Mouse (Mus musculus) monocyte, adult 5-6 weeks (primary cell): ENCODE data around the gene Krt80. TPM values are rescaled to one million over a fixed set of nuclear protein-coding genes. Genes with fewer than 3 reads are reported as not detected.
"Not testable (repeated sequence)": the region's sequence is repeated elsewhere in the genome, so short reads cannot be mapped to it uniquely, and the experiment has no call there.

Experiments
- ATAC-seq: fragments of 153-309, 156-312 bp; replicated peaks from 2 replicates; pipeline ENCODE4 v1.8.0; 2017; ENCODE audit warnings: mild to moderate bottlenecking; ENCODE audit not compliant: low TSS enrichment, insufficient number of reproducible peaks, severe bottlenecking, poor library complexity, low FRiP score
- total RNA-seq: library from RNA; stranded (forward); fragments of 200-1000, 200-491, 200-594 nt; gene quantifications from 3 replicates; pipeline ENCODE4 v1.2.3, GENCODE M21; 2017

Krt80 gene
- total RNA-seq, 1 experiment from 2014 or later = 124 TPM

DNA sequence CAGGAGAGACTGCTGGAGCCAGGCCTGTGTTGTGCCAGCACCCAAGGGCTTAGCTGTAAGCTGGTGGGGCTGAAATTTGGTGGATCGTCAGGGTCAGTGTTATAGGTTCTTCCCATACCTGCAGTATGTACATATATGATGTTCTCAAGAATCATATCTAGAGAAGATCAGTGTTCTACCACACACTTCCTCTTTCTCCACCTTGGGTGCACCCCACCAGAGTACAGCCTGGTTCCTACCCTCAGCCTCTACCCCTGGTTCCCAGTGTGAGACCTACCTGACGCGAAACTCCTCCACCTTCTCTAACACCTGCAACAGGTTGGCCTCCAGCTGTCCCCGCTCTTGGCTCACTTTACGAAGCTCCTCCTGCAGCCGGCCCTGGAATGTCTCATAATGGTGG is 6.0 kb downstream of the Krt80 start:
- ATAC-seq = no peak

DNA sequence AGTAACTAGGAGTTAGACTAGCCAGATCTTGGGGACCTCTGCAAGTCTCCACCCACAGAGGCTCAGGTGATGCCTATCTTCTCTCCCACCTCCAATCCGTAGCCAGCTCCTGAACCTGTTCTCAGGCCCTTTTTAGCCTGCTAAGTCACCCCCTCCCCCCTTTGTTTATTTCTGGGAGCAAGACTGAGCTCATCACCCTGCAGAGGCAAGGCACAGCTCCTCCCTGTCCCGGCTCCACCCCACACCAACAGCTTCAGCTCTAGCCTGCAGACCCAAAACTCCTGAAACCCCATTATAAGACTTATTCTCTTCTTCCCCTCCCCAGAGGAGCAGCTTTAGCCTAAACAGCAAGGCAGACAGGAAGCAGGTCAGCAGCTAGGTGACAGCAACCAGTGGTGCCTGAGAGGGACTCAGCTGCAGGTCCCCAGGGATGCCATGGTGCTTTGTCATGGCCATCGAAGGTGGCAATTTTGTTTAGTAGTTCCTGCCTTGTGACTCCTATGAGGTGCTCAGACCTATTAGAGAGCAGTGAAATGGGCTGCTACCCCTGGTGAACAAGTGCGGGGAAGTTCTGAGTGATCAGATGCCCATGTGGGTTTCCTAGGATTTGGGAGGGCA is 7.5 kb downstream of the Krt80 start:
- no peak for ATAC-seq

DNA sequence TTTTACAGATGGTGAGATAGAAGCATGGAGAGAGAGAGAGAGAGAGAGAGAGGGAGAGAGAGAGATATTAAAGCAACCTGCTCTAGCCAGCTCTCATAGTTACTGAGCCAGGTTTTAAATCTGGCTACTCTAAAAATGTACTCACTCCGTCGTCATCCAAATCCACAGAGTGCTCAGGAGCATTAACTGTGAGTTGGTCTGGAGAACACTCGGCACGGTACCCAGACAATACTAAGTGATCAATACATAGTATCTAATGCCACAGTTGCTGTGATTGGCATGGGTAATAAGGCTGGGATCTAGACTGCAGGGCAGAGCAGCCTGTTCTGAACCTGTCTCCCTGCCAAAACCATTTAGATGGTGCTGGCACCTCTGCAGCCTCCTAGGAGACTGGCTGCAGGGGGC is 14.6 kb downstream of the Krt80 start:
- no peak for ATAC-seq

DNA sequence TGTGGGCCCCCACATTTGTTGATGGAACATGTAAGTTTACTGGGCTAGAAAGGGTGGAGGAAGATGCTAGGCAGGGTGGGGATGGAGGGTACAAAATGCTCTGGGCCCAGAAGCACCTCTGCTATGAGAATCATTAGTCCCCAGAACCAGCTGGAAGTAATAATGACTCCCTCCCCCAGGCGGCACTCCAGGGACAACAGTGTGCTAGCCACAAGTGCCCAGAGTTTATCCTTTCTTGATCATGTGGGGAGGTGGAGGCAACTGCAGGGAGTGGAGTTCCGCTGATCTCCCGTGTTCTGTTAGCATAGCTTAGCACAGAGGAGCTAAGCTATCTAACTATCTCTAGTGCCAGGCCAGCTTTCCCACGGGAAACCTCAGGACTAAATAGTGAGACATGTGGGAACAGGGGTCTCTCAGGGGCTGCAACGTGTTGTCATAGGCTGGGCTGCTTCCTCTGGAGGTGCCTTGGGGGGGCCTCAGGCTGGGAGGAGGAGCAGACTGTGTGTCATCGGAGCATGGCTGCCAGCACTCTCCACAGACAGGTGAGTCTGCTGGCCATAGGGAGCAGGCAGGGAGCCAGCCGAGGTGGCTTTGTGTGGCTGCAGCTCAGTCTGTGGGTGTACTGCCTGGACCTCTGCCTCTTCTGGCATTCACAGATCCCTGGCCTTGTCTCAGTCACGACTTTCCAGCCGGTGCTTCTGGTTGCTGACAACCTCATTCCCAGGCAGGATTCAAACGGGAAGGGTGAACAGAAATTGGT is 17.1 kb downstream of the Krt80 start:
- no peak for ATAC-seq

DNA sequence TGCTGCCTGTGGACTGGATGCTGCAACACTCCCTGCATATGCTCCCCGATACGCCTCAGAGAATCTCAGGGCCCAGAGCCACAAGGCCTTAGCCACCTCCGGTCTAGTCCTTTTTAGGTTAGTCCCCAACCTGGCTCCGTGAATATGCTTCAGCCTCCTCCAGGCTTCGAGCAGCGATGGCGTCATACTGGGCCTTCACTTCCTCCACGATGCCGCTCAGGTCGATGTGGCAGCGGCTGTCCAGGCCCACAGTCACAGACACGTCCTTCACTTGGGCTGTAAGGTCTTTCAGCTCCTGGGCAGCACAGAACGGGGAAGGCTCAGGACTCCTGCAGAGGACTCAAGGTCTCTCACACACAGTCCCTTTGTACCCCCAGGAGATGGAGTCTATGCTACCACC is 17.9 kb downstream of the Krt80 start:
- ATAC-seq = no peak

DNA sequence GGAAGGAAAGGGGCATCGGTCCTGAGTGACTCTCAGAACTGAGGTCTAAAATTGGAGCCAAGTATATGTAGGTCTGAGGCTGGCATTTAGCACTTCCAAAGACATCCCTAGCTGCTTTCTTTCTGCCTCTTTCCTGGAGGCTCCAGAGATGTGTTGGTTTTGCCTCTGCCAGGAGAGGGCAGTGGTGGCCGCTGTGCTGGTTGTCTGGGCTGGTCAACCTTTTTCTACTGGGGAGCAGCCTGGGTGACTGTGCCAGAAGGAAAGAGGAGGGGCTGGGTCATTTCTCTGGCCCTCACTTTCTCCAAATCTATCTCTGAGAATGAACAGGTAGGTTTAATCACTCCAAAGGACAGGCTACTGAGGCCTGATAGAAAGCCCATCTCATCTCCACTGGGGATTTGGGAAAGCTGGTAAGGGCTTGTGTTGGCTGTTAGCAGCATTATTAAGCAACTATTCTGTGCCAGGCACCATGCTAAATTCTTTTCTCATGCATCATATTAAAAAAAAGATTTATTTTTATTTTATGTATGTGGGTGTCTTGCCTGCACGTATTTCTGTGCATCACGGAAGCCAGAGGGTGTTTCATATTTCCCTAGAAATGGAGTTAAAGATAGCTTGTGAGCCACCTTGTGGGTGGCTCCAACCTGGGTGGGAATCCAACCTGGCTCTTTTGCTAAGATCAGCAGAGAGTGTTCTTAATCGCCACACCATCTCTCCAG is 28.0 kb downstream of the Krt80 start:
- peak; percentile 46 for ATAC-seq

DNA sequence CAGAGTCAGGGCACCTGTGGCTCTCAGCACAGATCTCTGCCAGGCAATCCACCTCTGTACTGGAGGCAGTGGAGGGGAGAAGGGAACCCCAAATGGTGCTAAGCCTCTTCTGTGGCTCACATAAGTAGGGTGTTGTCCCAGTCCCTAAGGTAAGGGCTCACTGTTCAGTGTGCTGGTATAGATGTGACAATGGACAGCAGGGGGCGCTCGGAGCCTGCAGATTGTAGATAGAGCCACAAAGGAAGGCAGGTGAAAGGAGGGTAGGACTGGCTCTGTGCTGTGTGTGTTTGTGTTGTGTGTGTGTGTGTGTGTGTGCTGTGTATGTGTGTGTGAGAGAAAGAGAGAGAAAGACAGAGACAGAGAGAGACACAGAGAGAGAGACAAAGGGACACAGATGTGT is 30.4 kb downstream of the Krt80 start:
- peak; percentile 72 for ATAC-seq

DNA sequence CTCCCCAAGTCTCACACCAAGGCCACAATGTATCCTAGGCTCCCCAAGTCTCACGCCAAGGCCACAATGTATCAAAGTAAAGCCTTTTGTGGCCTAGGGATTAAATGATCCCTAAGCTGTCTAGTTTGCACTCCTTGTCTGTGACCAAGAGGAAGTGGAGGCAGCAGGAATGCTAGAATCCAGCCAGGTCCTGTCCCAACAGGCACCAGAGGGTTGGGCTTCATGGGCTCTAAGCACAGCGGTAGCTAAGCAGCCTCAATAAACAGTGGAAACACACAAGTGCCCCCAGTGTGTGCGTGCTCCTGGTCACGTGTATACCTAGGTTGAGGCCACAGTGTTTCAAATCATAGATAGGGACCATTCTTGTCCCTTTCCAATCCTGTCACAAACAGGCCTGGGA is 31.6 kb downstream of the Krt80 start:
- no peak for ATAC-seq

DNA sequence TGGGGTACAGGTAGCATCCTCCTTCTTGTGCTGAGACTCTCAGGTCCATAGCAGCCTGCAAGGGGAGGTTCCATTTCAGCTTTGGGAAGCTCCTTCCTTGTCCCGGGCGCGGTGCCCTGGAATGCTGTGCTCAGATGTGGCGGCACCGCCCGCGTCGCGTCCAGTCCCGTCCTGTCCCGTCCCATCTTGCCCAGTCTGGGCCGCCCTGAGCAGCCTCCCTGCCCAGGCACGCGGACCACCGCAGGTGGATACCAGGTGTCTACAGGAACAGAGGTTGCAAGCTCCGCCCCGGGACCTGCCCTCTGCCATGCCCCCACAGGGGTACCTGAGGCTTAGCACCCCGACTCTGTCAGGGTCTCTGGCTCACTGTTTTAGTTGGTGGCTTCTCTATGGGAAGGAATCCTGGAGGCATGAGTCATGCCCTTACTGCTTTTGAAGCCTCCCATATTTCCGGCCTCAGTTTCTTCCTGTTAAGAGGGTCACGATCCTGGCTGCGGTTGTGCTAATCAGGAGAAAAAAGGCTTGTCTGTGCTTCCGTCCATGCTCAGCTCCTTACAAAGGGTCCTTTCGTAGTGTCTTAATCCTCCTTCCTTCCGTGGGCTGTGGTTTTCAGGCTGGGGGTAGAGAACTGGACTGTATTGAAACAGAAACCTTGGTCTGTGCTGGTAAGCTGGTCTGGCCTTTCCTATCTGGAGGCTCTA is 33.3 kb downstream of the Krt80 start:
- no peak for ATAC-seq

DNA sequence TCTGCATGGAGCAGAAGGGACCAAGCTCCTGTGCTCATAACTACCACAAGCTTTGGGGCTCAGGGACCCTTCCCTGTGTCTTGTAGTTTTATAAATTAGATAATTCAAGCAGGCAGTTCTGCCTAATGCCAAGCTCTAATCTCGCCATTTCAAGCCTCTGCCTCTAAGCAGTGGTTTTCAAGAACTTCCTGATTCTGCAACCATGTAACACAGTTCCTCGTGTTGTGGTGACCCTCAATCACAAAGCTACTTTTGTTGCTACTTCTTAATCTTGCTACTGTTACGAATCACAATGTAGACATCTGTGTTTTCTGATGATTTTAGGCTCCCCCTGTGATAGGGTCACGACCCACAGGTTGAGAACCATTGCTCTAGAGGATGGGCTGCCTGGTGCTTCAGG is 36.3 kb downstream of the Krt80 start:
- ATAC-seq = no peak

DNA sequence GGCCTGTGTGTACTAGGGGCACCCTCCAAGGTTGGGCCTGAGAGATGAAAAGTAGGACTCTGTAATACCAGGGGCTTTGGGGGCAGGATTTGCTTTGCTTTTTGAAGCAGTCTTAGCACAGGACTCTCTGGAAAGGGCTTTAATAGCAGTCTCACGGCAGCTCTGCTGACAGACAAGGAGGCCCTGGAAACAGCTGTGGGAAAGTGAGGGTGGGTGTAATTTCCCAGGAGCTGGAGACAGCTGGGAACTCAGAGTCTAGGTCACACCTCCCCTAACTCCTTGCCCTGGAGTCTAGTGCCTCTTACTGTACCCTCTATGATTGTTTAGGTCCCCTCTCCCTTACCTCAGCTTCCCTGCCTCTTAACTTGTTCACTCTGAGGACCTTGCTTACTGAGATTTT is 36.8 kb downstream of the Krt80 start:
- no peak for ATAC-seq

DNA sequence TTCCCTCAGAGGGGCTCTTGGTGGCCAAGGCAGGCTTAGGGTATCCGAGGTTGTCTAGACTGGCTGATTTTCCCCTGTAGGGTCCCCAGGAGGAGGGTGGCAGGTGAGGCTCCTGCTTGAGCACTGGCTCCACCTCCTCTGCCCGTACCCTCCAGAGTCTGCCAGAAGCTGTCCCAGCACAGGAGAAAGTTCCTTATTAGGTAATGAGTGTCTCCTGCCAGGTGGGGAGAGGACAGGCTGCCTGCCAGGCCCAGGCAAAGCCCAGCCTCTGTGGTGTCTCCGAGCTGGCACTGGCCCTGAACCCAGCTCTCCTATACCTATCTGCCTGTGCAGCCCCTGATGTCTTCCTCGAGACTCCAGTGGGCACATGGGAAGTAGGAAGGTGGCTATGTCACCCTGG is 37.6 kb downstream of the Krt80 start:
- ATAC-seq = no peak

DNA sequence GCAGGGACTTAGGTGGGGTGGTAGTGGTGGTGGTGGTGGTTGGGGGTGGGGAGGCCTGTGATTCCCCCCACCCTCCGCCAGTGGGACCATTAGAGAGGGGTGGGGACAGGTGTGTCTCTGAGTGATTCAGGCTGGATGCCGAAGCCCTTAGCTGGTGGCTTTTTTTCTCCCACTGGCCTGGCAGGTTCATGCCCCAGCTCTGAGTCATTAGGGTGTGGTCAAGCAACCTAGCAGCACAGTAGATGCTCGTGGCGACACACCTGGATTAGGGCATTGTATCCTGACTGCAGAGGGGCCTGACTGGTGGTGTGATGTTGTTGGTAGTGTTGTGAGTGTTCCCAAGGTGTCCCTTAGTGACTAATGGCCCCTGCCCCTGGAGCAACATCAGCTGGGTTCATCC is 38.9 kb downstream of the Krt80 start:
- no peak for ATAC-seq

DNA sequence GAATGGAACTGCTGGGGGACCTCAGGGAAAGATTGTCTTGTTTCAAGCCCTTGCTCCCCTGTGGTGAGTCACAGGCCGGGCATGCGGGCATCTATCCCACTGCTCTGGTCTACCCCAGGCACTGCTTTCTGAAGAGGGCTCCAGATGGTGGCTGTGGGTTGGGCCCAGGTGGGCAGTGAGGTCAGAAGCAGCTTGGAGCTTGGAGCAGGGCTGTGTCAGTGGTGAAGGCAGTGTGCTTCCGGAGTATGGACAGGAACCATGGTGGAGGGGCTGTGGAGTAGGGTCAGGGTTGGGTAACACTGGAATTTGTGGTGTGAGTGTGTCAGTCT is 40.4 kb downstream of the Krt80 start:
- no peak for ATAC-seq

DNA sequence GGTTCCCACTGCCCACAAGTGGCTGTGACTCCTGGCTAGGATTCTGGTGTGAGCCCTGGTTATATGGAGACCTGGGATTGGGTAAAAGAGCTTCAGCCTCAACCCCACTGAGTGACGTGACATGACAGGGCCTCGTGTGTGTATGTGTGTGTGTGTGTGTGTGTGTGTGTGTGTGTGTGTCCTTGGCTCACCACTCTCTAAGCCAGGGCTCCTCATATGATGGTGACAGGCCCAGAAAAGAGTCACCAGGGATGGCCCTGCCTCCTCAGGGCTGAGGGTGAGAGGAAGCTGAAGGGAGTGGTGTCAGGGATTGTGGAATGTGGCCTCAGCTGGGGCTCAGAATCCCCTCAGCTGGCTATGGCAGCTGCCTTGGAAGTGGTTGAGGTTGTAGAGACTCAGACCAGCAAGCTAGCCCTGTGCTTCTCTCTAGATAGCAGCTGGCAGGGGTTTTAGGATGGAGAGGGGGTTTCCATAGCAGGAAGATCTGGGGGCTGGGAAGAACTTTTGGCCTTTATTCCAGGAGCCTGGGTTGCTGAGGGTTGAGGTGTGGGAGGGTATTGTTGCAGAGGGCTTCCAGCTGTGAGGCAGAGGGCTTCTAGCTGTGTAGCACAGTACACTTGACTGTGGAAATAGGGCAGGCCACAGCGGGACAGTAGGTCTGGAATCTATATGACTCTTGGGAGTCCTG is 40.9 kb downstream of the Krt80 start:
- no peak for ATAC-seq

DNA sequence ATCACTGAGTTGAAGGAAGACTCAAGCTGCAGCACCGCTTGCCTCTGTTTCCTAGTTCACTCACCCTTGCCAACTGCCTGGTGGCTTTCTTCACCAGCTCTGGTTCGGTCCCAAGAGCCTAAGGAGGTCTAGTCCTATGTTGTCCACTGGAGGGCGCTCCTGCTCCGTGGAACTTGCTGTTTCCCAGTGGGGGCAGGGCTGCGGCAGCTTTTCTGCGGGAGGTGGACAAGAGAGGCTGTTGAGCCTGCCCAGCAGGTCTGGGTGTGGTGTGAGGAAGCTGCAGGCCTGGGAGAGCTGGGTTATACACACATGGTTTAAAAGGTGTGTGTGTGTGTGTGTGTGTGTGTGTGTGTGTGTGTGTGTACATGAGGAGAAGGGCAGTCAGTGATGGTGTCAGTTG is 42.7 kb downstream of the Krt80 start:
- ATAC-seq = peak; percentile 70

DNA sequence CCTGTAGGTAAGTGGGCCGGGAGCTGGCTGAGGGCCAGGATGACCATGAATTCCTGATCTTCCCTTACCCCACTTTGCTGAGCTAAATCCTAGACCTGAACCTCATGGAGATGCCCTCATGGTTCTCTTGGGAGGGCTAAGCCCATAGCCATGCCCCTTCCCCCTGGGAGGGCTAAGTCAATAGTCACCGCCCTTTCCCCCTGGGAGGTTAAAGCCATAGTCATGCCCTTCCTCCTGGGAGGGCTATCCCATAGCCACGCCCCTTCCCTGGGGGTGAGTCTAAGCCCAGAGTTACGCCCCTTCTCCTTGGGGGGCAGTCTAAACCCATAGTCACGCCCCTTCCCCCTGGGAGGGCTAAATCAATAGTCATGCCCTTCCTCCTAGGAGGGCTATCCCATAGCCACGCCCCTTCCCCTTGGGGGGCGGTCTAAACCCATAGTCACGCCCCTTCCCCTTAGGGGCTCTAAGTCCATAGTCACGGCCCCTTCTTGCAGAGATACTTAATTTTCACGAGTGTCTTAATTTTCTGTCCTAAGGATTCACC is 43.9 kb downstream of the Krt80 start:
- ATAC-seq = no peak

DNA sequence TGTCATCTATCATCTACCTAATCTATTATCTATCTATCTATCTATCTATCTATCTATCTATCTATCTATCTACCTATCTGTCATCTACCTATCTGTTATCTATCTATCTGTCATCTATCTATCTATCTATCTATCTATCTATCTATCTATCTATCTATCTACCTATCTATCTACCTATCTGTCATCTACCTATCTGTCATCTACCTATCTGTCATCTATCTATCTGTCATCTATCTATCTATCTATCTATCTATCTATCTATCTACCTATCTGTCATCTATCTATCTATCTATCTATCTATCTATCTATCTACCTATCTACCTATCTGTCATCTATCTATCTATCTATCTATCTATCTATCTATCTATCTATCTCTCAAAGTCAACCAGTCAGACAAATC is 45.6 kb downstream of the Krt80 start:
- not testable (repeated sequence) for ATAC-seq

DNA sequence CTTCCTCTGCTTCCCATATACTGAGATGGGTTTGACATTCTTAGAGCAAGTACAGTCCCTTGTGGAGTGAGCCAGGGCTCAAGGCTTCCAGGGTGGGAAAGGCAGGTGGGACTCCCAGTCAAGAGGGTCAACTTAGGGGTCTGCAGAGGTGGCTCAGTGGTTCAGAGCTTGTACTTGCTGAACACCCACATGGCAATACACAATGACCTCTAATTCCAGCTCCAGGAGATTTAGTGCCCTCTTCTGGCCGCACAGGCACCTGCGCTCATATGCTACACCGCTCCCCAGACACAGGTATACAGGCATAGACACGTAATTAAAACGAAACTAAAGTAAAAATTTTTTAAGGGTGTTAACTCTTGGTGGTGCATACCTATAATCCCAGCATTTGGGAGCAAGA is 46.5 kb downstream of the Krt80 start:
- no peak for ATAC-seq
